Mouse (Mus musculus) left cerebral cortex, postnatal 25 days (tissue): ENCODE results near the gene Ak4. TPM values are rescaled to one million over a fixed set of nuclear protein-coding genes. Genes with fewer than 3 reads are reported as not detected.

Experiments used
- DNase-seq, 2 experiments: peaks; one replicate each; pipeline ENCODE4 v3.0.0; 2022; ENCODE audit warnings: low spot score in 2 of 2, mixed read lengths in 1 of 2
- intact Hi-C: fragments of 180-260 bp; cut with DNase I; formaldehyde crosslinking; loops from one replicate; pipeline ENCODE4 v1.15.1; 2025
- total RNA-seq, 2 experiments: library from RNA; stranded (reverse); gene quantifications; 2 replicates each; pipeline ENCODE4 v1.2.3; 2021

Gene Ak4
- total RNA-seq, 2 experiments from 2014 or later: 31.4 to 50.2 TPM

DNA sequence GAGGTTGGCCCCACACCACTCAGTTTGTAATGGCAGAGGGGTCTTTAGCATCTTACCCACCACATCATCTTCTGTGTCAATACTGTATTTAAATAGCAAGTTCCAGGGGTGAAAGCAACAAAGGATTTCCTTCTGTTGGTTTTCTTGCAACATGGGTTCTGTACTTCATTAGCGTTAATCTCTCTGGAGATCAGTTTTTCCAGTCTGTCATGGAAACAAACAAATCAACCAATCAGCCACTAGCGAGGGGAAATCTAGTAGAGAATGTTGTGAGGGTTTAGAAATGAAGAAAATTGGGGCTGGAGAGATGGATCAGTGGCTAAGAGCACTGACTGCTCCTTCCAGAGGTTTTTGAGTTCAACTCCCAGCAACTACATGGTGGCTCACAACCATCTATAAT, 86.9 kb downstream of the Ak4 start:
- no peak for DNase-seq
- intact Hi-C loops: loop anchor here (5.0 kb wide), 1 partner anchor 111 kb away; no protein-coding TSS in a partner anchor

DNA sequence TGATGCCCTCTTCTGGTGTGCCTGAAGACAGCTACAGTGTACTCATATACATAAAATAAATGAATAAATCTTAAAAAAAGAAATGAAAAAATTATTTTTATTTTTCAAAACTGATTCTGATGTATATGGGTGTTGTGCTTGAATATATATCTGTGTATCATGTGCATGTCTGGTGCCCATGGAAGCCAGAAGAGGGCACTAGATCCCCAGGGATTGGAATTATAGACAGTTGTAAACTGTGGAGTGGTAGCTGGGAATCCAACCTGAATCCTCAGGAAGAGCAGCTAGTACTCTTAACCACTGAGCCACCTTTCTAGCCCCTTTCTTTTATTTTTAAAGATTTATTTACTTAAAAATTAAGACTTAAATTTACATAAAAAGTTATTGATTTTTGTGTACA, 87.3 kb downstream of the Ak4 start:
- no peak for DNase-seq
- intact Hi-C loops: loop anchor here (5.0 kb wide), 1 partner anchor 111 kb away; no protein-coding TSS in a partner anchor

DNA sequence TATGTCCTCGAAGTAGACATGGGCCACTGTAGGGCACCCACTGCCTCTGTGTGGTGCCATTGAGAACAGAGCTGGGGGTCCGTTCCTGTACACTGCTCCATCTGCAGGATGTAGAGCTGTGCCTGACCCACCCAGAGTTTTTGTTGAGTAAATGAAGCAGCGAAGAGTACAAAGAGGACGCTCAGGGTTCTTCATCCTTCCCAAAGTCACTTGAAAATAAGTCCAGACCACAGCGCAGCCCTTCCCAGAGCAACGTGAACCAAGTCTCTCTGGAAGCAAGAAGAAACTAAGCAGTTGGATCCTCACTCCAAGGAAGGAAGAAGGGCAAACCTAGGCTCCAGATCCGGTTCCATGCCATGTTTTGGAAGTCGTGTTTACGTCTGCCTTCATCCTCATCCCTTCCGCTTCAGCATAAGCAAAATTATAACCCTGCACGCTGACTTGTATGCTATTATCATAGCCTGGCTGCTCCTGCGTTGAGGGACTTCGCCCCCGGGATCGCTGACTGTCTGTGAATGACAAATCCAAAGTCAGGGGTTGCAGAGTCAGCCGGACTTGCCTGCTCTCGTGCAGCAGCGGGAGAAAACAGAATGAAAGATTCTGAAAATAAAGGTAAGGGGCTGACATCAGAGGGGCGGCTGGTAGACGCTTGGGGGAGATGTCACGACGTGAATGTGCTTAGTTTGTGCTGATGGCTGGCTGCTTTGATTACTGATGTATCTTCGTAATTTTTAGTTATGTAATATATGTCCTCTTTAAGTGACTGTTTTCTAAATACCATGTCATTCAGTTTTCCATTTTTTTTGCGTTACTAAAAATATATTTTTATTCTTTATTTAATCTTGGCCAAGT, 88.7 kb downstream of the Ak4 start:
- intact Hi-C loops: loop anchor here (5.0 kb wide), 1 partner anchor 110 kb away; no protein-coding TSS in a partner anchor

DNA sequence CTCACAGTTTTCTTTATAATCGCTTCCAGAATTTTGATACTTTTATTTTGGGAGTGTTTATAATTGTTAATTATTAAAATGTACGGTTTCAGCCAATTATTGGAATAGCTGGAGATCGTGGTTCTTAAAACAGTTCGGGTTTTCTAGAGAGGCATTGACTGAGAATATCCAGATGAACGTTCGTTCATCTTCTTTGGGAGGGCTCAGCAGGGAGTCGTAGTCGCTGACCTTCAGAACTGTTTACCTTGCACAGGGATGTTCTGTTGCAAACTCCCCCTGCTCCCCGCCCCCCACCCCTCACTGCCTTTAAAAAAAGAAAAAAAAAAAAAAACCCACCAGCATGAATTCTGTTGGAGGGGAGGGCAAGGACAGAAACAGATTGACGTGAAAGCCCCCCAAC, 89.4 kb downstream of the Ak4 start:
- intact Hi-C loops: loop anchor here (5.0 kb wide), 1 partner anchor 109 kb away; no protein-coding TSS in a partner anchor
- no peak for DNase-seq

More for the DNA sequence above, 88.7 kb downstream of the Ak4 start:
- DNase-seq: peak; percentile 82 to 93

DNA sequence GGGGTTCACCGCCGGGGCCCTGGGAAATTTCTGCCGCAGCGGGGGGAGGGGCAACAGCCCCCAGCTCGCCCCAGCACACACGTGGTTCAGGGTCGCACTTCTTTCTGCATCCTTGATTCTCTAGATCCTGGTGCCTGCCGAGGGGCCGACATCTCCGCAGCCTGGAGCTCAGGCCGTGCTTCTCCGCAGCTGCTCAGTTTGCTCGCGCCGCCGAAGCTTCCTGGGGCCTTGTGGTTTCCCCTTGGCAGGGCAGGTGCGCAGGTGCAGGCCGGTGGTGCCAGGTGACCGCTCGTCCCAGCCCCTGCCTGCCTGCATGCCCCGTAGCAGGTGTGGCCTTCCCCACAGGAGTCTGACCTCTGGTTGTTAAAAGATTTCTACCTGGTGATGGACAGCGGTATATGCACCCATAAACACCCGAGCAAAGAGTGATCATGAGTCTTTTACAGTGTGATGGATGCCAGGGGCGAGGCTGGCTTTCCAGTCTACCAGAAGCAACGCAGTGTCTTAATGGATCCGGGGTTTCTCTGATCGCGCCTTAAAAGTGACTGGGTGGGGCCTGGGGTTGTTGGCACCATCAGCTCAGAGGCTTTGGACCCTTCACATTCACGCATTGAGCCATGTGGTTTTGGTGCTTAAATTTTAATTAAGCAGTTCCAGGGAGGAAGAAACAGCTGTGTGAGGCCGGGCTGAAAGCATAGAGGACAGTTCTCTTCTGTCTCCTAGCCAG, 89.9 kb downstream of the Ak4 start:
- peak in 1 of 2 experiments; percentile 40 for DNase-seq
- intact Hi-C loops: loop anchor here (5.0 kb wide), 1 partner anchor 108 kb away; no protein-coding TSS in a partner anchor

DNA sequence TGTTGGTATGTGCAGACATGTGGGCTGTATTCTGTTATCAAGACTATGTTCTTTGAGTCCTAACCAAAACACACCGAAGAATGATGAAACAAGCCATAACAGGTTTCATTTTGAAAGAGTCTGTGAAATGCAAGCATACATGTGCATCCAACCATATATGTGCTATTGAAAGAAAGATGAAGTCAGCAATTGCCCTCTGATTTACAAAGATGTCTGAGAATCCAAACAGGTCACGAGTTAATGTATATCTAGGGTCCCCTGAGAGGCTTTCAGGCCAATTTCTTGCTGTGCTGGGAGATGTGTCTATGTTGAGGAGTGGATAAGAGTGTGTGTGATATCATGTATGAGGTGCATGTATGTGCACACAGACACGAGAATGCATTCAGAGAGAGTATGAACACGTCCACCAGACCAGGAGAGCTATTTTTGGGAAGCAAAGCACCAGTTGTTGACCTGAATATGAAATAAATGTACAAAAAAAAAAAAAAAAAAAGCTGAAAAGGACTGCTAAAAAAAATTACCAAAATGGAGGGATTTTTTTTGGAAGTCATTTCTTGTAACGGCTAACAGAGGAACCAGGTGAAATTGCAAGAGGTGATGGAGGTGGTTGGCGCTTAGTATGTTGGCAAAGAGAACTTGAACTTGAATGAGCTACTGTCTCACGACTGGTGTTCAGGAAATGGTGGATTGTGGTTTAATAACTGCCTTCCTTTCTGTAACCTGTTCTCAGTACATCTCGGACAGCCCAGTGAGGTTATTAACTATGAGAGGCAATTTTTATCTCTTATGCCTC, 91.2 kb downstream of the Ak4 start:
- no peak for DNase-seq
- intact Hi-C loops: no loop called here

DNA sequence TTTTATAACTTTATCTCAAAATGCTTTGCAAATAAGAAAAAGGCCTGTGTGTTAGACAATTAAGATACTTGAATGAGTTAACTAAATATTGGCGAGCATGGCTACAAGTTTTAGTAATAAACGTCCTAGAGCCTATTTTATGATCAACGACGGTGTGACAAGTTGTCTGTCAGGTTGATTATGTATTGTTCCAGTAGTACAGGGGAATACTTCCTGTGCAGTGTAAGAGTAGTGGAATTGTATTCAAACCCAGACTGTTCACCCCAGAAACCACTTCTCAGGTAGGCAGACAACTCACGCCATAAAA, 91.8 kb downstream of the Ak4 start:
- DNase-seq: no peak
- intact Hi-C loops: no loop called here

DNA sequence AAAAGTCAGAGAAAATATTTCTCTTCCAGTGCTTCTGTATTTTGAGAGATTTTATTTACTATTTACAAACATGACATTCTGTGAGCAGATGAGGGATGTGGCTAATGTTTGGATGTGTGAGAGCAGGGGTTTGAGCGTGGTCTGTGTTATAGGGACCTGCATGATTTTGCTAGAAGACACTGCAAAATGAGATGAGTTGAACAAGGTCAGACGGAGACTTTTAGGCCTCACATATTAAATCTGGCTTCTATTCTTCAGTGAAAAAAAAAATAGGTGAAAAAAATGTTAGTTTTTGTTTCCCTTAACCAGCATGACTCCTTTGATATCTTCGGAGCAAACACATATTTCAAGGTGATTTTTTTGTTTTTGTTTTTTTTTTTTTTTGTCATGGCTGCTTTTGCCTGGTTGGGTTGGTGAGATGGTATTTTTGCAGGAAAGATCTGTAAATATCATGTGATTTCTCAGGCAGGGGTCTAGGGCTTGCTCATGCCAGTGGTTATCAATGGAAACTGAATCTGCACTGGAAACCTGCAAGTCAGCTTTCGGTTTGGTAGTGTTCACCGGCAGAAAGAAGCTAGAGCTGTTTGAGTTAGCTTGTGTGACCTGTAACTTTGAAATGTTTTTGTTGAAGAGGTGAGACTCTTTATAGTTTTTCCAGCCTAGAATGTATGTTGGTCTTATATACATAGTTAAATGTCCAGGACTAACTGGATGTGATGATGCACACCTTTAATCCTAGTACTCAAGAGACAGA, 92.9 kb downstream of the Ak4 start:
- intact Hi-C loops: no loop called here
- no peak for DNase-seq

DNA sequence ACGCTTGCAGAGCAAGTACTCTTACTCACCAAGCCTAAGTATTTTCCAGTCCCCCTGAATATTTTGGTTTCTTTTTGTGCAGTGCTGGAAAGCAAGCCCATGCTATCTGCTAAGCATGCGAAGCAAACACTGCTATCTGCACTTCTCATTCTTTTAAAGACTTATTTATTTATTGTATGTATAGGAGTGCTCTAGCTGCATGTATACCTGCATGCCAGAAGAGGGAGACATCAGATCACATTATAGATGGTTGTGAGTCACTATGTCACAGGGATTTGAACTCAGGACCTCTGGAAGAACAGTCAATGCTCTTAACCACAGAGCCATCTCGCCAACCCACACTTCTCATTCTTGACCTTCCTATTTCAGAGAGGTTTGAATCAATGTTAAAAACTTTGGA, 94.2 kb downstream of the Ak4 start:
- intact Hi-C loops: no loop called here

DNA sequence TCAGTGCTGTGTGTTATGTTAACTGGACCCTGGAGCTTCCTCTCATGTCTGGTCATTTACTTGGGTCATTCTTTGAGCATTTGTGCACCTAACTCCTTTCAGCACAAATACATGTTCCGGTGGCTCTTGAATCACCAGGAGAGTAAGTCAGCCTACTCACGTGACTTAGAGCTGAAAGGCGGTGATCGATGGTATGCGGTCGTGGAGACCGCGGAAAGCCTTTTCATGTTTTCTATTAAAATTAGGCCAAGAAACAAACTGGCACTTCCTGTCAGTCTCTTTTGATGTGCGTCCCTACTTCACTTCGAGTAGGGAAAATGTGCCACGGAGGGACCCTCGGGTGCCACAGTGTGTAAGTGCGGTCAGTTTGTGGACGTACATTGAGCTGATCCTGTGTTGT, 96.8 kb downstream of the Ak4 start:
- intact Hi-C loops: loop anchor here (5.0 kb wide), 1 partner anchor 126 kb away; no protein-coding TSS in a partner anchor

More for the DNA sequence above, 94.2 kb downstream of the Ak4 start:
- DNase-seq: no peak

More for the DNA sequence above, 96.8 kb downstream of the Ak4 start:
- DNase-seq: no peak

Other genes starting within 250 kb of the Ak4 start
- 100 to 1,000 TPM; 122 to 124 TPM for gene Jak1, start 154.0 kb upstream of the Ak4 start, total RNA-seq
- gene Dnajc6, start 77.4 kb downstream of the Ak4 start, total RNA-seq: 100 to 1,000 TPM; 306 to 342 TPM
- gene Leprot, start 228.4 kb downstream of the Ak4 start, total RNA-seq: 10 to 100 TPM; 26.4 to 27.8 TPM